Mouse (Mus musculus): ENCODE results near the gene Upk3b. TPM values are rescaled to one million over a fixed set of nuclear protein-coding genes. Genes with fewer than 3 reads are reported as not detected.
A peak's percentile ranks its signal among the peaks of the same experiment; 100 is the strongest.

The Upk3b gene
- polyA plus RNA-seq, 1 experiment from 2014 or later, result 3.6 TPM

DNA sequence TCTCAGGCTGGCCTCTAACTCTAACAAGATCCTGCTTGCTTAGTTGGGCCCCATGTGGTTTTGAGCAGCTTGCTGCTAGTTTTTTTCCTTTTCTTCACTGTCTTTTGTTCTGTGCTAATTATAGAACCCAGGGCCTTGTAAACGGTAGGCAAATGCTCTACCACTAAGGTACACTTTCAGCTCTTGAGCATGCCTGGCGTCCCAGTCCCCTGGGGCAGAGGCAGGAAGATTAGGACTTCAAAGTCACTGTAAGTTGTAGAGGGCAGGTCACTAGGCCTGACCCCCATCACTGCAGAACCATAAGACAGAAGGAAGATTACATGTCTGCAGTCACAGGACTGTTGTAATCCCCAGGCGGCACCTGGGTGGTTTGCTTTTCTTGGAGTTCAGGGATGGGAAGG is 35.5 kb upstream of the Upk3b start:
- WGBS (ENCODE audit: insufficient replicate concordance), result 31% methylated on average over 3 of the region's 3 CpGs
- Histone ChIP-seq H3K4me2 (ENCODE audit: low read depth, low read length) (no peak overlapping the region), H3K4me1 (ENCODE audit: control insufficient read depth, low read depth, low read length) (no peaks in the 10 kb centered on the region), H3K36me3 (ENCODE audit: control insufficient read depth, insufficient read depth) (peaks cover 2% of the 10 kb centered on the region; the same call in 1 of the 2 replicates), H3K27me3 (ENCODE audit: control insufficient read depth, insufficient read depth, low read depth, low read length) (no peaks in the 10 kb centered on the region), H3K9ac (ENCODE audit: low read depth, low read length) (no peak overlapping the region), H3K9me3 (replicated peaks; ENCODE audit: control insufficient read depth, low read length) (no peaks in the 10 kb centered on the region), H3K27ac (ENCODE audit: low read length) (no peak overlapping the region), H3K4me3 (ENCODE audit: low read depth, low read length) (no peak overlapping the region)
- no peak for ATAC-seq (ENCODE audit: low read depth)

DNA sequence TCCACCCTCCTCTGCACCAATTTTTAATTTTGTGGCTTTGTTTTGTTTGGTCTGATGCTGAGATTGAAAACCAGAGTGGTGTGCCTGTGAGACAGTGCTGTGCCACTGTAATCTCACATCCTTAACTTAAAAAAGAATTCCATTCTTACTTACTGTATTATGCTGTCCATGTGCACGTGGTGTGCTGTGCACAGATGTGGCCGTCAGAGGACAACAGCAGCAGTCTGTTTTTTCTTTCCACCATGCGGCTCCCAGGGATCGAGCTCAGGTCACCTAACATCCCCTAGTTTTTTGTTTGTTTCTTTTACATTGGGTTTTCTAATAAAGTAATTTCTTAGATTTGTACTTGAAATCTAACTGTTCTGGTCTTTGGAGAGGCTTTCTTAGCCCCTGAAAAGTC is 33.8 kb upstream of the Upk3b start:
- H3K9ac ChIP-seq (ENCODE audit: low read depth, low read length), result no peak overlapping the region
- H3K4me1 ChIP-seq (ENCODE audit: control insufficient read depth, low read depth, low read length), result no peaks in the 10 kb centered on the region
- H3K27me3 ChIP-seq (ENCODE audit: control insufficient read depth, insufficient read depth, low read depth, low read length), result no peaks in the 10 kb centered on the region
- WGBS (ENCODE audit: insufficient replicate concordance), result 70% methylated on average over 4 of the region's 4 CpGs
- H3K9me3 ChIP-seq (replicated peaks; ENCODE audit: control insufficient read depth, low read length), result no peaks in the 10 kb centered on the region
- no peak overlapping the region for H3K4me3 ChIP-seq (ENCODE audit: low read depth, low read length)
- no peak for ATAC-seq (ENCODE audit: low read depth)
- H3K27ac ChIP-seq (ENCODE audit: low read length), result no peak overlapping the region
- no peak overlapping the region for H3K4me2 ChIP-seq (ENCODE audit: low read depth, low read length)
- no peaks in the 10 kb centered on the region for H3K36me3 ChIP-seq (ENCODE audit: control insufficient read depth, insufficient read depth)

DNA sequence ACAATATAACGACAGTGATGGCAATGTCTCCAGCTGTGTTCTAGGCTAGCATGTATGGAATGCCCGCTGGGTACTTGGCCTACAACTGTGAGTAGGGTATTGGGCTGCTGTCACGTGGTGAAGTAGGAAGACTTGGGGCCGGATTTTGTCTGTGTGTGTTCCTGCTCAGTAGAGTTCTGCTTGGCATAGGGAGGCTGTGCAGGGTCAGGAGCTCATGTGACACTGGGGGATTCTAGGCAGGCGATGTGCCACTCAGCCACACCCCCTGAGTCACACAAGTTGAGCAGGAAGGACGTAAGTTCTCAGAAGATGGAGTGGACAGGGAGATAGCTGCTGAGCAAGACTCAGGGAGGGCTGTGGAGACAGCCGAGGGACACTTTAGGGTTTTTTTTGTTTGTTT is 30.6 kb upstream of the Upk3b start:
- Histone ChIP-seq H3K36me3 (ENCODE audit: control insufficient read depth, insufficient read depth) (0 out of 2 replicates have a peak, but pooled peaks cover 4% of the 10 kb centered on the region), H3K27ac (ENCODE audit: low read length) (no peak overlapping the region), H3K27me3 (ENCODE audit: control insufficient read depth, insufficient read depth, low read depth, low read length) (no peaks in the 10 kb centered on the region), H3K9ac (ENCODE audit: low read depth, low read length) (no peak overlapping the region), H3K9me3 (replicated peaks; ENCODE audit: control insufficient read depth, low read length) (no peaks in the 10 kb centered on the region), H3K4me1 (ENCODE audit: control insufficient read depth, low read depth, low read length) (no peaks in the 10 kb centered on the region), H3K4me3 (ENCODE audit: low read depth, low read length) (no peak overlapping the region), H3K4me2 (ENCODE audit: low read depth, low read length) (no peak overlapping the region)
- 59% methylated on average over 7 of the region's 7 CpGs for WGBS (ENCODE audit: insufficient replicate concordance)
- ATAC-seq (ENCODE audit: low read depth), result no peak

DNA sequence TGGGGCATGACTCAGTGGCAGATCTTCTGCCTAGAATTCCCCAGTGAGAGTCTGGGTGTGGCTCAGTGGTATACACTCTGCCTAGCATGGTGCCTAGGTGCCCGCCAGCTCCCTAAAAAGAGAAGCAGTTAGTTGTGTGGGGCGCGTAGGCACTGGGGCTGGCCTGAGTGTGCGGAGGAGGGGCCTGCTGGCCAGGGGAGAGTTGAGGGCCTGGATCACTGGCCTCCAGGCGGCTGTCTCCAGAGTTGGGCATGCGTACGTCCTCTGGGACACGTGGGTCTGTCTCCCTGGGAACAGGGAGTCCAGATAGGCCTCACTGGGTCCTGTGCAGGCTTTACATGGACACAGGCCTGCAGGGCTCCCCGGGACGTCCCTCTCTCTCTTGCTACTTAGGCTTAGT is 23.4 kb upstream of the Upk3b start:
- no peak overlapping the region for H3K9ac ChIP-seq (ENCODE audit: low read depth, low read length)
- H3K27ac ChIP-seq (ENCODE audit: low read length), result no peak overlapping the region

DNA sequence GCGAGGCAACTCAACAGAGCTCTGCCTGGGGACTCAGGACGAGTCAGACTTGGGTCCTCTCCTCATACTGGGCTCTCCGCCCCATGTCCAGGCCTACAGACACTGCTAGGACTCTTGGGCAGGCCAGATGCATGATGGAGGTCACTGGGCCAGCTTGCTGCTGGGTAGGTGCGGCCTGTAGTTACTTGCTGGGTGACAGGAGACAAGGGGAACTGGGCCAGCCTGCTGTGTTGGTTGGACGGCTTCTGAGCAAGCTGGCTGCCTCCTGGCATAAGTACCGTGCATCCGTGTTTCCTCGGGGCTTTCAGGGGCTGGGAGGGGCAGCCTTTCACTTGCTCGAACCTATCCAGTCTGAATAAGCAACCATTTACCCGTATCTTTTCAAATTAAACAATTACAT is 22.7 kb upstream of the Upk3b start:
- no peaks in the 10 kb centered on the region for H3K9me3 ChIP-seq (replicated peaks; ENCODE audit: control insufficient read depth, low read length)
- peaks cover 4% of the 10 kb centered on the region for H3K4me1 ChIP-seq (ENCODE audit: control insufficient read depth, low read depth, low read length)
- no peak overlapping the region for H3K4me2 ChIP-seq (ENCODE audit: low read depth, low read length)
- ATAC-seq (ENCODE audit: low read depth), result no peak
- 69% methylated on average over 10 of the region's 10 CpGs for WGBS (ENCODE audit: insufficient replicate concordance)
- no peak overlapping the region for H3K27ac ChIP-seq (ENCODE audit: low read length)
- peaks cover 4% of the 10 kb centered on the region; the same call in 1 of the 2 replicates for H3K36me3 ChIP-seq (ENCODE audit: control insufficient read depth, insufficient read depth)
- H3K9ac ChIP-seq (ENCODE audit: low read depth, low read length), result no peak overlapping the region
- H3K27me3 ChIP-seq (ENCODE audit: control insufficient read depth, insufficient read depth, low read depth, low read length), result no peaks in the 10 kb centered on the region
- no peak overlapping the region for H3K4me3 ChIP-seq (ENCODE audit: low read depth, low read length)

More for the DNA sequence above, 23.4 kb upstream of the Upk3b start:
- H3K4me3 ChIP-seq (ENCODE audit: low read depth, low read length), result no peak overlapping the region
- no peaks in the 10 kb centered on the region for H3K27me3 ChIP-seq (ENCODE audit: control insufficient read depth, insufficient read depth, low read depth, low read length)
- 77% methylated on average over 10 of the region's 10 CpGs for WGBS (ENCODE audit: insufficient replicate concordance)
- H3K4me2 ChIP-seq (ENCODE audit: low read depth, low read length), result no peak overlapping the region
- no peaks in the 10 kb centered on the region for H3K9me3 ChIP-seq (replicated peaks; ENCODE audit: control insufficient read depth, low read length)
- H3K4me1 ChIP-seq (ENCODE audit: control insufficient read depth, low read depth, low read length), result peaks cover 2% of the 10 kb centered on the region
- peaks cover 4% of the 10 kb centered on the region; the same call in 1 of the 2 replicates for H3K36me3 ChIP-seq (ENCODE audit: control insufficient read depth, insufficient read depth)
- no peak for ATAC-seq (ENCODE audit: low read depth)

DNA sequence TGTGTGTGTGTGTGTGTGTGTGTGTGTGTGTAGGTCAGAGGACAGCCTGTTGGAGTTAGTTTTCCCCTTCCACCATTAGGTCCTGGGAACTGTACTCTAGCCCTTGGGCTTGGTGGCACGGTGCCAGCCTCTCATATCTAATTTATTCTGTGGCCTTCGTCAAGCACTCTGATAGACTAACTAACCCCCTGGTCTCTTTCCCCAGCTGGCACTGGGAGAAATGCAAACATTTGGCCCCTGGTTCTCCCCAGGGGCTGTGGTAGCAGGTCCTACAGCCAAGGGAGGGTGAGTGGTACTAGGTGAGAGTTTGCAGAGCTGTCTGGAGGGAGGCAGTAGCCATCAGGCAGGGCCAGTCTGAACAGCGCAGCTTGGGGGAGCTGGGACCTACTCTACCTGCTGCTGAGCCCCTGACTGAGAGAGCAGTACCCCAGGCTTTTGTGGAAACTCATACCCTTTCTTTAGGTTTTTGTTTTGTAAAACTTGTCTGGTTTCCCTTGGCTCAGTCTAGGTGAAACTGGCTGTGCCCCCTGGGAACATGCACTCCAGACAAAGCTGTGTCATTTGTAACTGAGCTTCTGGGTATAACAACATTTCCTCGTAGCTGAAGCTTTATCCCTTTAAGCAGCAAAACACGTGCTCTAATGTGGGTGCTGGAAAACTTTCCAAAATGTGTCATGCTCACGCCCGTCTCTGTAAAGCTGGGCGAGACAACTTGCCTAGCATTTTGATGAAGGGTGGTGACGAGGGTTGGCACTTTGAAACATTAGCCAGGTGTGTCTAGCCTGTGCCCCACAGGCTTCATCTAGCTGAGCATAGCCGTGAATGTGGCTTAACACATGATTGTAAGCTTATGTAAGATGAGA is 22.1 kb upstream of the Upk3b start:
- Histone ChIP-seq H3K4me3 (ENCODE audit: low read depth, low read length) (no peak overlapping the region), H3K4me1 (ENCODE audit: control insufficient read depth, low read depth, low read length) (peaks cover 4% of the 10 kb centered on the region), H3K4me2 (ENCODE audit: low read depth, low read length) (no peak overlapping the region), H3K9me3 (replicated peaks; ENCODE audit: control insufficient read depth, low read length) (no peaks in the 10 kb centered on the region), H3K9ac (ENCODE audit: low read depth, low read length) (no peak overlapping the region), H3K27me3 (ENCODE audit: control insufficient read depth, insufficient read depth, low read depth, low read length) (no peaks in the 10 kb centered on the region), H3K36me3 (ENCODE audit: control insufficient read depth, insufficient read depth) (peaks cover 4% of the 10 kb centered on the region; the same call in 1 of the 2 replicates), H3K27ac (ENCODE audit: low read length) (no peak overlapping the region)
- no peak for ATAC-seq (ENCODE audit: low read depth)
- 72% methylated on average over 10 of the region's 10 CpGs for WGBS (ENCODE audit: insufficient replicate concordance)

DNA sequence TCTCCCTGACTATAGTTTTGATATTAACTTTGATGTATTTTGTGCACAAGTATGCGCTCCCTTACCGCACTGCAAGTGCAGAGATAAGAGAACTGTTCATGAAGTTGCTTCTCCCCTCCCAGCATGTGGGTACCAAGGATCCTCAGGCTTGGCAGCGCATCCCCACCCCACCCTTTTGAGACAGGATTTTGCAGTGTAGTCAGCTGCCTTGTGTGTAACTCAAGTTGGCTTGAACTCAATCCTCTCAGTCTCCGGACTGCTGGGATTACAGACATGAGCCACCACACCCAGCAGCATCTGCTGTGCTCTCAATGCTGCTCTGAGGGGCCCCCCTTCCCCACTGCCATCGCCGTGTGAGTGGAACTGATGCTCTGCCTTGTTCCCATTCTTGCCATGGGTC is 21.0 kb upstream of the Upk3b start:
- ATAC-seq (ENCODE audit: low read depth), result no peak
- H3K36me3 ChIP-seq (ENCODE audit: control insufficient read depth, insufficient read depth), result peaks cover 4% of the 10 kb centered on the region; the same call in 1 of the 2 replicates
- no peak overlapping the region for H3K9ac ChIP-seq (ENCODE audit: low read depth, low read length)
- no peak overlapping the region for H3K4me3 ChIP-seq (ENCODE audit: low read depth, low read length)
- no peaks in the 10 kb centered on the region for H3K27me3 ChIP-seq (ENCODE audit: control insufficient read depth, insufficient read depth, low read depth, low read length)
- H3K4me1 ChIP-seq (ENCODE audit: control insufficient read depth, low read depth, low read length), result peaks cover 4% of the 10 kb centered on the region
- no peak overlapping the region for H3K27ac ChIP-seq (ENCODE audit: low read length)
- no peaks in the 10 kb centered on the region for H3K9me3 ChIP-seq (replicated peaks; ENCODE audit: control insufficient read depth, low read length)
- H3K4me2 ChIP-seq (ENCODE audit: low read depth, low read length), result no peak overlapping the region
- WGBS (ENCODE audit: insufficient replicate concordance), result 64% methylated on average over 6 of the region's 6 CpGs

DNA sequence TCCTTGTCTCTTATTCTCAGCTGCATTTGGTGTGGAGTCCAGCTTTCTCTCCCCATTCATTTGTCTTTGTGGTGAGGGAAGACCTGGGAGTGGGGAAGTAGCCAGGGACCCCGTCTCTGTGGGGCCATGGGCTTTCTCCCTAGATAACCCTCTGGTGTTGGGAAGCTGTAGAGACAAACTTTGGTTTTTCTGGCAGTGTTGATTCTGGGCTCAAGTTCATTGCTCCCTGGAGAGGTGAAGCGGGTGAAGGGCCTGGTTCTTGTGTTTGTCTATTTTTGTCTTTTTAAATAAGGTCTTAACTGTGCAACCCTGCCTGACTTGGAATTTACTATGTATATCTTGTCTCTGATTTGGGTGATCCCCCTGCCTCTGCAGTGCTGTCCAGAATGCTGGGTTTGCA is 19.6 kb upstream of the Upk3b start:
- 59% methylated on average over 2 of the region's 2 CpGs for WGBS (ENCODE audit: insufficient replicate concordance)
- no peak overlapping the region for H3K9ac ChIP-seq (ENCODE audit: low read depth, low read length)
- H3K27ac ChIP-seq (ENCODE audit: low read length), result no peak overlapping the region
- H3K36me3 ChIP-seq (ENCODE audit: control insufficient read depth, insufficient read depth), result no peaks in the 10 kb centered on the region; the same call in 1 of the 2 replicates
- no peaks in the 10 kb centered on the region for H3K9me3 ChIP-seq (replicated peaks; ENCODE audit: control insufficient read depth, low read length)
- no peak for ATAC-seq (ENCODE audit: low read depth)
- H3K4me3 ChIP-seq (ENCODE audit: low read depth, low read length), result no peak overlapping the region
- H3K4me1 ChIP-seq (ENCODE audit: control insufficient read depth, low read depth, low read length), result peaks cover 4% of the 10 kb centered on the region
- no peak overlapping the region for H3K4me2 ChIP-seq (ENCODE audit: low read depth, low read length)
- no peaks in the 10 kb centered on the region for H3K27me3 ChIP-seq (ENCODE audit: control insufficient read depth, insufficient read depth, low read depth, low read length)

DNA sequence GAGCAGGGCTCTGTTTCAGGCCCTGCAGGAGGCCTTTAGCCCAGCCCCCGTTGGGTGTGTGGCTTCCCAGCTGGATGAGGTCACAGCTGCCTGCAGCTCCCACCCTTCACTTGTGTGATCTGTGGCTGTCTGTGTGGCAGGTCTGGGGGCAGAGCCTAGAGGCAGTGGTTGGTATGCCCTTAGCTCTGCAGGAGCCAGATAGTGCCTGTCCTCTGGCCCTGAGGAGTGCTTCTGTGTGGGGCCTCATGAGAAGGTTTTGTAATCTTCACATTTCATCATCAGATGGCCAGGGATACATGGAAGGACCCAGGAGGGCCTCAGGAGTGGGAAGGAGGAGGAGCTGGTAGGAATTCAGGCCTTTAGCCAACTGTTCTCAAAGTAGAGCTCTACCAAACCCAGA is 18.4 kb upstream of the Upk3b start:
- Histone ChIP-seq H3K9me3 (replicated peaks; ENCODE audit: control insufficient read depth, low read length) (no peaks in the 10 kb centered on the region), H3K9ac (ENCODE audit: low read depth, low read length) (no peak overlapping the region), H3K27me3 (ENCODE audit: control insufficient read depth, insufficient read depth, low read depth, low read length) (no peaks in the 10 kb centered on the region), H3K4me3 (ENCODE audit: low read depth, low read length) (no peak overlapping the region), H3K4me1 (ENCODE audit: control insufficient read depth, low read depth, low read length) (peaks cover 4% of the 10 kb centered on the region), H3K27ac (ENCODE audit: low read length) (no peak overlapping the region), H3K4me2 (ENCODE audit: low read depth, low read length) (no peak overlapping the region), H3K36me3 (ENCODE audit: control insufficient read depth, insufficient read depth) (no peaks in the 10 kb centered on the region)
- 33% methylated on average over 1 of the region's 1 CpGs for WGBS (ENCODE audit: insufficient replicate concordance)
- peak; percentile 32; the same call in 1 of the 2 replicates for ATAC-seq (ENCODE audit: low read depth)

Data from liver, embryonic 16.5 days (tissue).